Mouse (Mus musculus) erythroblast, embryonic 14.5 days (primary cell): ENCODE measurements around the gene Gm9602. TPM values are rescaled to one million over a fixed set of nuclear protein-coding genes. Genes with fewer than 3 reads are reported as not detected.
"Not testable (repeated sequence)": the region's sequence is repeated elsewhere in the genome, so short reads cannot be mapped to it uniquely, and the experiment has no call there.

Experiments used
- H3K27me3 ChIP-seq: 2 replicates; pipeline ENCODE4 v1.6.1; 2012; ENCODE audit warnings: inconsistent platforms; ENCODE audit not compliant: control insufficient read depth
- H3K36me3 ChIP-seq: 2 replicates; pipeline ENCODE4 v1.6.1; 2012; ENCODE audit warnings: mild to moderate bottlenecking, inconsistent platforms; ENCODE audit not compliant: control insufficient read depth
- H3K4me1 ChIP-seq: 2 replicates; pipeline ENCODE4 v1.6.1; 2012; ENCODE audit warnings: inconsistent platforms; ENCODE audit not compliant: control insufficient read depth
- H3K4me3 ChIP-seq: replicated peaks from 2 replicates; pipeline ENCODE3; 2012; ENCODE audit warnings: moderate library complexity, mild to moderate bottlenecking, inconsistent platforms
- H3K9me3 ChIP-seq: 2 replicates; pipeline ENCODE4 v1.6.1; 2012; ENCODE audit warnings: low read length, inconsistent platforms, mixed read lengths; ENCODE audit not compliant: control insufficient read depth
- polyA plus RNA-seq: library from polyadenylated mRNA; stranded (reverse); fragments of >175 nt; gene quantifications from 2 replicates; pipeline ENCODE4 v1.2.3, GENCODE M21; 2012

The Gm9602 gene
- polyA plus RNA-seq, result not detected in 2 replicates

DNA sequence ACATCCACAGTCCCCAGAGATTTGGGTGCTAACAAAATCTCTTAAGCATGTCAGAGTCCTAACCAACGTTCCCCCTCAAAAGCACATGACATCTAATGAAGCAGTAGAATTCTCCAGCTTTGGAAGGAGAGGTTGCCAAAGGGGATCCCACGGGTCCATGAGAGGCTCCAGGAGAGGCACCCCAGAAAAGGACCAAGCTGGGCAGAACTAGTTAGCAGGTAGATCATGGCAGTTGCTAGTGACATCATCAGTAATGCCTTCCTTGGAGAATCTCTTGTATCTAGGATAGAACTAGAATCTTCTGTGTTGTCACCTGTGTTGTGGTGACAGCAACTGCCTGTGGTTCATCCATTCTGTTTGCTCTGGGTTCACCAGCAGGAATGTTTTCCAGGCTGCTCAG lies at the start of gene Gm9602:
TSS of gene Gm9602 (plus strand) at position 301 of the 400 bp plus-strand sequence.
- not testable (repeated sequence) for H3K4me1 ChIP-seq, H3K4me3 ChIP-seq, H3K9me3 ChIP-seq, H3K36me3 ChIP-seq, H3K27me3 ChIP-seq

DNA sequence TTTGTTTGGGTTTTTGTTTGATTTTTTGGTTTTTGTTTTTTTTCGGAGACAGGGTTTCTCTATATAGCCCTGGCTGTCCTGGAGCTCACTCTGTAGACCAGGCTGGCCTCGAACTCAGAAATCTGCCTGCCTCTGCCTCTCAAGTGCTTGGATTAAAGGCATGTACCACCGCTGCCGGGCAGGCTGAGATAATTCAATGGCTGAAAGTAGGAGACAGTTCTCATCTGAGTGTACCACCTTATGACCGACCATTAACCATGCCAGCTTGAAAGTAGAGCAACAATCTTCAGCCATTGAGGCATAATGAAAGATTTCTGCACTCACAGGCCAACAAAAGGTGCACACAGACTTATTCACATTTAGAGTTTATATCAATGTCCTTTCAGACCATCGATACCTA lies 30.3 kb downstream of the Gm9602 start:
- H3K36me3 ChIP-seq, H3K9me3 ChIP-seq, H3K4me3 ChIP-seq, H3K27me3 ChIP-seq, H3K4me1 ChIP-seq: not testable (repeated sequence)

DNA sequence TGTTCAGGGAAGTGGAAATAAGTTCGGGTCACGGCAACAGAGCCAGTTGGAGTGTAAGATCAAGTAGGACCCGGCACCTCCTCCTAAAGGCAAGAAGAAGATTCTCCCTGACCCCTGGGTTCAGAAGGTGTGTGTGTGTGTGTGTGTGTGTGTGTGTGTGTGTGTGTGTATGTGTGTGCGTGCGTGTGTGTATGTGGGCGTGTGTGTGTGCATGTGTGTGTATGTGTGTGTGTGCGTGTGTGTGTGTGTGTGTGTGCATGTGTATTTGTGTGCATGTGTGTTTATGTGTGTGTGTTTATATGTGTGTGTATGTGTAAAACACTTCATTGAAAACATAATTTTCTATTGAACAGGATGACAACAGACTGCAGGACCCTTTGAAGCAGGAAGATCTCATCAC lies 45.8 kb downstream of the Gm9602 start:
- H3K4me1 ChIP-seq, result not testable (repeated sequence)

More for the DNA sequence above, 45.8 kb downstream of the Gm9602 start:
- H3K9me3 ChIP-seq, H3K27me3 ChIP-seq, H3K4me3 ChIP-seq, H3K36me3 ChIP-seq: not testable (repeated sequence)

Other genes with a start within 250 kb of the Gm9602 start
- gene Gm3047, start 220.9 kb upstream of the Gm9602 start, polyA plus RNA-seq, result not detected in 2 replicates
- gene Gm8159, start 144.0 kb upstream of the Gm9602 start, polyA plus RNA-seq, result not detected in 2 replicates
- gene Gm3239, start 112.1 kb upstream of the Gm9602 start, polyA plus RNA-seq, result not detected in 2 replicates
- gene Gm7876, start 67.1 kb upstream of the Gm9602 start, polyA plus RNA-seq, result not detected in 2 replicates
- not detected in 2 replicates for gene Gm3252, start 49.6 kb upstream of the Gm9602 start, polyA plus RNA-seq
- gene Gm3269, start 61.8 kb downstream of the Gm9602 start, polyA plus RNA-seq, result not detected in 2 replicates
- gene Gm3264, start 79.2 kb downstream of the Gm9602 start, polyA plus RNA-seq, result not detected in 2 replicates
- gene Gm3278, start 116.1 kb downstream of the Gm9602 start, polyA plus RNA-seq, result not detected in 2 replicates
- not detected in 2 replicates for gene Gm8297, start 207.6 kb downstream of the Gm9602 start, polyA plus RNA-seq
- not detected in 2 replicates for gene Gm3298, start 239.6 kb downstream of the Gm9602 start, polyA plus RNA-seq